Mouse (Mus musculus) liver, postnatal 0 days (tissue): Measurements from ENCODE around the gene Jhy.

ENCODE experiments used
- CTCF ChIP-seq: sonication (generic); IDR thresholded peaks from 2 replicates; pipeline ENCODE4 v1.5.1; 2016; ENCODE audit warnings: antibody characterized with exemption, low read depth
- EP300 ChIP-seq: IDR thresholded peaks from 2 replicates; pipeline ENCODE4 v1.6.1; 2016; ENCODE audit warnings: antibody characterized with exemption, low read depth, mild to moderate bottlenecking

DNA sequence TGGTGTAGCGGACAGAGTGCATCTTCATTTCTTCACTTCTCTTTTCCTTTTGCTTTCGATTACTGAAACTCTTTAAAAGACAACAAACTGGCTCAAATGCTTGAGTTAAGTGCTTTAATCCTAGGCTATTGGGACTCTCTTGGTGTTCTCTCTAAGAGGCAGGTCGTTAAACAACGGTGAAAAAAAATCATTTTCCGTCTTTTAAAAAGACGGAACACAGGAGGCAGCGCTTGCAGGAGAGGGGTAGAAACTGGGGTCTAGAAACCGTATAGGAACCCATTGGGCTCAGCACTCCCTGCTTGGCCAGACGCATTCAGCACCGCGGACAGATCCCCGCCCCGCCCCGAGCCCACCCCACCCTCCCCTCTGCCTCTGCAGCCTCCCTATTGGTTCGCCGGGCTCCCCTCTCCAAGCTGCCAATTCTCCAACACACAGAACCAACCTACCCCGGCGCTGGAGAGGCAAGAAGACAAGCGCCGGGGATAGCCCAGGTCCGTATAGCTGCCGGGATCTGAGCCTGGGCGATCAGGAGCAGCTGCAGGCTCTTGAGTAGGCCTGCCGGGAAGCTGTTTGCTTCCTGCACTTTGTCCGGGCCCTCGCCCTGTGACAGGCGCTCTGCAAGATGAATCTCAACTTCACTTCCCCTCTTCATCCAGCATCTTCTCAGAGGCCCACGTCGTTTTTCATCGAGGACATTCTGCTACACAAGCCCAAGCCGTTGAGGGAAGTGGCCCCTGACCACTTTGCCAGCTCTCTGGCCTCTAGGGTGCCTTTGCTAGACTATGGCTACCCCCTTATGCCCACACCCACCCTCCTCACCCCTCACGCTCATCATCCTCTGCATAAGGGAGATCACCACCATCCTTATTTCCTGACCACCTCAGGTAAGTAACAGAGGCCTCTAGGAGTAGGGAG, 90.1 kb downstream of the Jhy start, which contains the start of gene Bsx:
- TF ChIP-seq CTCF (no peak), EP300 (no peak)
